Mouse (Mus musculus): Measurements from ENCODE around the gene Srprb. TPM values are rescaled to one million over a fixed set of nuclear protein-coding genes. Genes with fewer than 3 reads are reported as not detected.

Srprb gene
- polyA plus RNA-seq (2014; fragmentation: Illumina TruSeq; extraction: RNeasy Lipid Tissue Mini Kit (QIAGEN cat#74804); ENCODE audit: low read depth, low replicate concordance), result 31.6 TPM

GRCm38 (mm10) chr9:103201561-103202260 is at the start of gene Srprb:
TSS of gene Srprb (minus strand) at chr9:103202137.

GRCm38 (mm10) chr9:103230151-103230951 is 28.4 kb upstream of the Srprb start, which contains the start of the genes Gm20425 and Trf:
TSS of gene Gm20425 (minus strand) at chr9:103230307.
TSS of gene Trf (minus strand) at chr9:103230444.

Other genes starting within 250 kb of the Srprb start
- 2.3 TPM for gene Slco2a1, start 213.4 kb downstream of the Srprb start, polyA plus RNA-seq (2014; fragmentation: Illumina TruSeq; extraction: RNeasy Lipid Tissue Mini Kit (QIAGEN cat#74804); ENCODE audit: low read depth, low replicate concordance)
- 12.3 TPM for gene Rab6b, start 90.3 kb downstream of the Srprb start, polyA plus RNA-seq (2014; fragmentation: Illumina TruSeq; extraction: RNeasy Lipid Tissue Mini Kit (QIAGEN cat#74804); ENCODE audit: low read depth, low replicate concordance)
- gene Gm20425, start 28.2 kb upstream of the Srprb start, polyA plus RNA-seq (2014; fragmentation: Illumina TruSeq; extraction: RNeasy Lipid Tissue Mini Kit (QIAGEN cat#74804); ENCODE audit: low read depth, low replicate concordance), result not detected
- gene Trf, start 28.3 kb upstream of the Srprb start, polyA plus RNA-seq (2014; fragmentation: Illumina TruSeq; extraction: RNeasy Lipid Tissue Mini Kit (QIAGEN cat#74804); ENCODE audit: low read depth, low replicate concordance), result 65.6 TPM
- gene 1300017J02Rik, start 102.9 kb upstream of the Srprb start, polyA plus RNA-seq (2014; fragmentation: Illumina TruSeq; extraction: RNeasy Lipid Tissue Mini Kit (QIAGEN cat#74804); ENCODE audit: low read depth, low replicate concordance), result 0.24 TPM
- 10.4 TPM for gene Topbp1, start 103.1 kb upstream of the Srprb start, polyA plus RNA-seq (2014; fragmentation: Illumina TruSeq; extraction: RNeasy Lipid Tissue Mini Kit (QIAGEN cat#74804); ENCODE audit: low read depth, low replicate concordance)
- gene Cdv3, start 163.7 kb upstream of the Srprb start, polyA plus RNA-seq (2014; fragmentation: Illumina TruSeq; extraction: RNeasy Lipid Tissue Mini Kit (QIAGEN cat#74804); ENCODE audit: low read depth, low replicate concordance), result 88.6 TPM